Mouse (Mus musculus): ENCODE measurements around the gene Gabrb3. TPM values are rescaled to one million over a fixed set of nuclear protein-coding genes. Genes with fewer than 3 reads are reported as not detected.

Gabrb3 gene
- polyA plus RNA-seq, 1 experiment from 2014 or later = 1.9 TPM

GRCm38 (mm10) chr7:57842383-57842896 lies 422.9 kb downstream of the Gabrb3 start:
- H3K4me3 ChIP-seq (replicated peaks; ENCODE audit: low read length) = no peak overlapping the region
- no peak overlapping the region for H3K27ac ChIP-seq (ENCODE audit: low read length)
- H3K4me1 ChIP-seq (ENCODE audit: control insufficient read depth, insufficient read depth, low read length) = no peaks in the 10 kb centered on the region
- H3K4me2 ChIP-seq (ENCODE audit: low read depth, low read length) = no peak overlapping the region
- no peaks in the 10 kb centered on the region for H3K27me3 ChIP-seq (ENCODE audit: control insufficient read depth, insufficient read depth, low read length)
- 66% methylated on average over 1 of the region's 1 CpGs for WGBS
- no peaks in the 10 kb centered on the region for H3K36me3 ChIP-seq (ENCODE audit: control insufficient read depth, insufficient read depth, low read length)
- no peak for ATAC-seq (ENCODE audit: insufficient read depth, low FRiP score)
- H3K9ac ChIP-seq (ENCODE audit: low read length) = no peak overlapping the region
- no peaks in the 10 kb centered on the region for H3K9me3 ChIP-seq (replicated peaks; ENCODE audit: control insufficient read depth, low read length)

DNA sequence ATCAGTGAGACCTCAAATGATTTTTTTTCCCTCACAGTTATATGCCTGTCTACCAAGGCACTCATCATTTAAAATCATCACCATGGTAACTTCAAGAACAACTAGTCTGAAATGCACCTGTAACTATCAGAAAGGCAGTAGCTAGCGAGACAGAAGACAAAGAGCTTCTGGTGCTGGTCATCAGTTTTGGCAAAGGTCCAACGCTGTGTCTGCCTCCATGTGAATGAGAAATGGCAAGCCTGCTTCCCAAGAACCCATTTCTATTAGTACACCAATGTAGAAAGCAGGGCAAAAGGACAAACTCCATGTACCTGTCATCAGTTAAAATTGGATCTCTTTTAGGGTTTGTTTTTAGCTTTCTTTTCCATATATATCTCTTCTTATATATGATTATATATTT lies 448.5 kb downstream of the Gabrb3 start:
- Histone ChIP-seq H3K36me3 (ENCODE audit: control insufficient read depth, insufficient read depth, low read length) (no peaks in the 10 kb centered on the region), H3K9ac (ENCODE audit: low read length) (no peak overlapping the region), H3K4me1 (ENCODE audit: control insufficient read depth, insufficient read depth, low read length) (no peaks in the 10 kb centered on the region), H3K9me3 (replicated peaks; ENCODE audit: control insufficient read depth, low read length) (no peaks in the 10 kb centered on the region), H3K4me3 (replicated peaks; ENCODE audit: low read length) (no peak overlapping the region), H3K27me3 (ENCODE audit: control insufficient read depth, insufficient read depth, low read length) (no peaks in the 10 kb centered on the region), H3K4me2 (ENCODE audit: low read depth, low read length) (no peak overlapping the region), H3K27ac (ENCODE audit: low read length) (no peak overlapping the region)
- 53% methylated on average over 2 of the region's 2 CpGs for WGBS
- ATAC-seq (ENCODE audit: insufficient read depth, low FRiP score) = no peak

Small RNA genes lying within 50 kb of the gene (microRNA-seq; reads per million reads assigned to microRNA genes)
- gene Mir6389 = not detected

Other genes with a start within 250 kb of the Gabrb3 start
- 1.4 and 1.5 TPM in 2 replicates for gene Gabrg3, start 32.5 kb upstream of the Gabrb3 start, polyA plus RNA-seq (2015; fragmentation: Nextera tagmentation; extraction: Ambion mirVana)
- 0.29 and 0.32 TPM in 2 replicates for gene Gabra5, start 90.4 kb downstream of the Gabrb3 start, polyA plus RNA-seq (2015; fragmentation: Nextera tagmentation; extraction: Ambion mirVana)

Measured in stomach, embryonic 16.5 days (tissue).